Mouse (Mus musculus): ENCODE measurements around the gene Lipi. TPM values are rescaled to one million over a fixed set of nuclear protein-coding genes. Genes with fewer than 3 reads are reported as not detected.

Lipi gene
- total RNA-seq (2018; cell fraction: chromatin; rRNA removed) = not detected
- total RNA-seq (2018; cell fraction: cytosol; rRNA removed) = not detected
- total RNA-seq (2018; cell fraction: nucleus; rRNA removed) = not detected
- not detected in 3 replicates for polyA plus RNA-seq (2018)

- 96% methylated on average over 7 of the region's 7 CpGs for WGBS (ENCODE audit: missing documents)
- no peaks in the 10 kb centered on the region for H3K79me2 ChIP-seq (ENCODE audit: inconsistent target)
- no peak within 1 kb of the TSS for H3K27ac ChIP-seq
- no peak within 1 kb of the TSS for H3K4me3 ChIP-seq (ENCODE audit: inconsistent target)
- no peaks in the 10 kb centered on the region for H3K36me3 ChIP-seq (ENCODE audit: inconsistent target)
These were observed at the start of gene Lipi for GRCm38 (mm10) chr16:75585961-75586360. TSS of gene Lipi (minus strand) at chr16:75586061.

GRCm38 (mm10) chr16:75627862-75628261, 42.0 kb upstream of the Lipi start:
- Histone ChIP-seq H3K79me2 (ENCODE audit: inconsistent target) (no peaks in the 10 kb centered on the region), H3K27ac (no peak overlapping the region), H3K36me3 (ENCODE audit: inconsistent target) (no peaks in the 10 kb centered on the region), H3K4me3 (ENCODE audit: inconsistent target) (no peak overlapping the region)
- 94% methylated on average over 2 of the region's 2 CpGs for WGBS (ENCODE audit: missing documents)

- H3K4me3 ChIP-seq (ENCODE audit: inconsistent target) = no peak overlapping the region
- H3K27ac ChIP-seq = no peak overlapping the region
- H3K79me2 ChIP-seq (ENCODE audit: inconsistent target) = no peaks in the 10 kb centered on the region
- no peaks in the 10 kb centered on the region for H3K36me3 ChIP-seq (ENCODE audit: inconsistent target)
- WGBS (ENCODE audit: missing documents) = 61% methylated on average over 2 of the region's 2 CpGs
These were observed 31.9 kb upstream of the Lipi start for GRCm38 (mm10) chr16:75617651-75618349.

- H3K36me3 ChIP-seq (ENCODE audit: inconsistent target) = no peaks in the 10 kb centered on the region
These were observed 26.7 kb upstream of the Lipi start for GRCm38 (mm10) chr16:75612561-75612960.

GRCm38 (mm10) chr16:75606415-75606814, 20.6 kb upstream of the Lipi start:
- no peaks in the 10 kb centered on the region for H3K36me3 ChIP-seq (ENCODE audit: inconsistent target)
- H3K27ac ChIP-seq = no peak overlapping the region
- 91% methylated on average over 1 of the region's 1 CpGs for WGBS (ENCODE audit: missing documents)
- H3K79me2 ChIP-seq (ENCODE audit: inconsistent target) = no peaks in the 10 kb centered on the region
- no peak overlapping the region for H3K4me3 ChIP-seq (ENCODE audit: inconsistent target)

More at GRCm38 (mm10) chr16:75612561-75612960, 26.7 kb upstream of the Lipi start:
- H3K27ac ChIP-seq = no peak overlapping the region
- H3K4me3 ChIP-seq (ENCODE audit: inconsistent target) = no peak overlapping the region
- H3K79me2 ChIP-seq (ENCODE audit: inconsistent target) = no peaks in the 10 kb centered on the region

GRCm38 (mm10) chr16:75593501-75594183, 7.8 kb upstream of the Lipi start:
- H3K36me3 ChIP-seq (ENCODE audit: inconsistent target) = no peaks in the 10 kb centered on the region
- WGBS (ENCODE audit: missing documents) = 2% methylated on average over 15 of the region's 15 CpGs
- H3K4me3 ChIP-seq (ENCODE audit: inconsistent target) = peak overlapping the region; percentile 32

GRCm38 (mm10) chr16:75592671-75593500, 7.0 kb upstream of the Lipi start, which contains the start of gene Rbm11:
TSS of gene Rbm11 (plus strand) at chr16:75592844.
- Histone ChIP-seq H3K27ac (no peak within 1 kb of the TSS), H3K79me2 (ENCODE audit: inconsistent target) (no peaks in the 10 kb centered on the region), H3K4me3 (ENCODE audit: inconsistent target) (peak within 1 kb of the TSS; percentile 32), H3K36me3 (ENCODE audit: inconsistent target) (no peaks in the 10 kb centered on the region)
- 1% methylated on average over 48 of the region's 55 CpGs for WGBS (ENCODE audit: missing documents)

More at GRCm38 (mm10) chr16:75593501-75594183, 7.8 kb upstream of the Lipi start:
- no peaks in the 10 kb centered on the region for H3K79me2 ChIP-seq (ENCODE audit: inconsistent target)
- H3K27ac ChIP-seq = no peak overlapping the region

GRCm38 (mm10) chr16:75586466-75586865, 605 bp upstream of the Lipi start:
- Histone ChIP-seq H3K27ac (no peak overlapping the region), H3K36me3 (ENCODE audit: inconsistent target) (no peaks in the 10 kb centered on the region), H3K79me2 (ENCODE audit: inconsistent target) (no peaks in the 10 kb centered on the region), H3K4me3 (ENCODE audit: inconsistent target) (no peak overlapping the region)
- 20% methylated on average over 2 of the region's 3 CpGs for WGBS (ENCODE audit: missing documents)

- Histone ChIP-seq H3K79me2 (ENCODE audit: inconsistent target) (no peaks in the 10 kb centered on the region), H3K36me3 (ENCODE audit: inconsistent target) (no peaks in the 10 kb centered on the region), H3K27ac (no peak overlapping the region), H3K4me3 (ENCODE audit: inconsistent target) (no peak overlapping the region)
- 45% methylated on average over 5 of the region's 5 CpGs for WGBS (ENCODE audit: missing documents)
These were observed 3.6 kb downstream of the Lipi start for GRCm38 (mm10) chr16:75582279-75582678.

GRCm38 (mm10) chr16:75562910-75563309, 23.0 kb downstream of the Lipi start:
- WGBS (ENCODE audit: missing documents) = 80% methylated on average over 2 of the region's 2 CpGs
- H3K4me3 ChIP-seq (ENCODE audit: inconsistent target) = no peak overlapping the region

GRCm38 (mm10) chr16:75545310-75545709, 40.6 kb downstream of the Lipi start:
- H3K27ac ChIP-seq = no peak overlapping the region
- H3K4me3 ChIP-seq (ENCODE audit: inconsistent target) = no peak overlapping the region
- H3K79me2 ChIP-seq (ENCODE audit: inconsistent target) = no peaks in the 10 kb centered on the region
- no peaks in the 10 kb centered on the region for H3K36me3 ChIP-seq (ENCODE audit: inconsistent target)
- 88% methylated on average over 1 of the region's 1 CpGs for whole genome bisulfite sequencing (ENCODE audit: missing documents)

More at GRCm38 (mm10) chr16:75562910-75563309, 23.0 kb downstream of the Lipi start:
- no peaks in the 10 kb centered on the region for H3K36me3 ChIP-seq (ENCODE audit: inconsistent target)
- H3K79me2 ChIP-seq (ENCODE audit: inconsistent target) = no peaks in the 10 kb centered on the region
- no peak overlapping the region for H3K27ac ChIP-seq

- no peak overlapping the region for H3K27ac ChIP-seq
- H3K4me3 ChIP-seq (ENCODE audit: inconsistent target) = no peak overlapping the region
- H3K79me2 ChIP-seq (ENCODE audit: inconsistent target) = no peaks in the 10 kb centered on the region
- no peaks in the 10 kb centered on the region for H3K36me3 ChIP-seq (ENCODE audit: inconsistent target)
- WGBS (ENCODE audit: missing documents) = 95% methylated on average over 7 of the region's 7 CpGs
These were observed 47.9 kb downstream of the Lipi start for GRCm38 (mm10) chr16:75537784-75538565.

- H3K4me3 ChIP-seq (ENCODE audit: inconsistent target) = no peak overlapping the region
- H3K36me3 ChIP-seq (ENCODE audit: inconsistent target) = no peaks in the 10 kb centered on the region
- 22% methylated on average over 1 of the region's 1 CpGs for WGBS (ENCODE audit: missing documents)
- no peak overlapping the region for H3K27ac ChIP-seq
- H3K79me2 ChIP-seq (ENCODE audit: inconsistent target) = no peaks in the 10 kb centered on the region
These were observed 54.2 kb downstream of the Lipi start for GRCm38 (mm10) chr16:75531705-75532104.

- no peaks in the 10 kb centered on the region for H3K36me3 ChIP-seq (ENCODE audit: inconsistent target)
- H3K27ac ChIP-seq = no peak overlapping the region
- H3K4me3 ChIP-seq (ENCODE audit: inconsistent target) = no peak overlapping the region
- no peaks in the 10 kb centered on the region for H3K79me2 ChIP-seq (ENCODE audit: inconsistent target)
- 91% methylated on average over 4 of the region's 4 CpGs for WGBS (ENCODE audit: missing documents)
These were observed 89.3 kb downstream of the Lipi start for GRCm38 (mm10) chr16:75496568-75496967.

All from macrophage (primary cell).